Mouse (Mus musculus) midbrain, postnatal 0 days (tissue): ENCODE results near the gene Mep1a. TPM values are rescaled to one million over a fixed set of nuclear protein-coding genes. Genes with fewer than 3 reads are reported as not detected.
A peak's percentile ranks its signal among the peaks of the same experiment; 100 is the strongest.
"Not testable (repeated sequence)": the region's sequence is repeated elsewhere in the genome, so short reads cannot be mapped to it uniquely, and the experiment has no call there.

Experiments
- ATAC-seq: fragments of 200-750 bp; cut with Nextera tagmentation; 2 replicates; pipeline ENCODE4 v1.8.0; 2017; ENCODE audit warnings: moderate number of reproducible peaks, mild to moderate bottlenecking, moderate TSS enrichment, moderate library complexity; ENCODE audit not compliant: low FRiP score
- DNase-seq: peaks from one replicate; pipeline ENCODE4 v3.0.0-alpha.2; 2015; ENCODE audit warnings: low spot score
- H3K27ac ChIP-seq: fragments of 300-500 bp; sonication (generic); 2 replicates; pipeline ENCODE4 v1.5.1; 2014; ENCODE audit warnings: low read depth, mild to moderate bottlenecking, low read length, mixed read lengths
- H3K27me3 ChIP-seq: fragments of 300-500 bp; sonication (generic); 2 replicates; pipeline ENCODE4 v1.6.1; 2014; ENCODE audit warnings: low read length, control low read depth, mixed read lengths; ENCODE audit not compliant: insufficient read depth
- H3K36me3 ChIP-seq: fragments of 300-500 bp; sonication (generic); 2 replicates; pipeline ENCODE4 v1.6.1; 2014; ENCODE audit warnings: low read length, control low read depth, mixed read lengths; ENCODE audit not compliant: insufficient read depth
- H3K4me1 ChIP-seq: fragments of 300-500 bp; sonication (generic); 2 replicates; pipeline ENCODE4 v1.6.1; 2014; ENCODE audit warnings: mild to moderate bottlenecking, control low read depth, antibody characterized with exemption, low read length, mixed read lengths; ENCODE audit not compliant: insufficient read depth
- H3K4me2 ChIP-seq: fragments of 300-500 bp; sonication (generic); 2 replicates; pipeline ENCODE4 v1.6.1; 2014; ENCODE audit warnings: low read depth, mild to moderate bottlenecking, low read length, mixed read lengths; ENCODE audit not compliant: poor library complexity, severe bottlenecking
- H3K4me3 ChIP-seq: fragments of 300-500 bp; sonication (generic); 2 replicates; pipeline ENCODE4 v1.5.1; 2014; ENCODE audit warnings: low read depth, mild to moderate bottlenecking, low read length, moderate library complexity
- H3K9ac ChIP-seq: fragments of 300-500 bp; sonication (generic); replicated peaks from 2 replicates; pipeline ENCODE4 v1.6.1; 2014; ENCODE audit warnings: mild to moderate bottlenecking, low read length, moderate library complexity, mixed read lengths; ENCODE audit not compliant: poor library complexity, severe bottlenecking
- H3K9me3 ChIP-seq: fragments of 300-500 bp; sonication (generic); 2 replicates; pipeline ENCODE4 v1.6.1; 2016; ENCODE audit warnings: low read length, control low read depth
- CTCF ChIP-seq: IDR thresholded peaks from 2 replicates; pipeline ENCODE4 v1.5.1; 2016; ENCODE audit warnings: antibody characterized with exemption, mild to moderate bottlenecking
- WGBS: fragments of 180-500 bp; shearing (Covaris S2); extraction: QIAGEN DNeasy Blood & Tissue Kit; methylation state at CpG from one replicate; pipeline ENCODE4 v1.1.7; 2014; 5-methylcytosine and 5-hydroxymethylcytosine counted together
- polyA plus RNA-seq: library from polyadenylated mRNA; unstranded; fragments of >200 nt; fragmentation: Nextera tagmentation; extraction: Ambion mirVana; gene quantifications from 2 replicates; pipeline ENCODE4 v1.2.1, GENCODE M21; 2015
- total RNA-seq: library from RNA; depleted of rRNA; stranded (reverse); fragments of >200 nt; gene quantifications from 2 replicates; pipeline ENCODE4 v1.2.3, GENCODE M21; 2014; rRNA removed

Mep1a gene
- total RNA-seq (0.19 TPM in 1 of 2 replicates, not detected in the other), polyA plus RNA-seq (0.15 TPM in 1 of 2 replicates, not detected in the other)

DNA sequence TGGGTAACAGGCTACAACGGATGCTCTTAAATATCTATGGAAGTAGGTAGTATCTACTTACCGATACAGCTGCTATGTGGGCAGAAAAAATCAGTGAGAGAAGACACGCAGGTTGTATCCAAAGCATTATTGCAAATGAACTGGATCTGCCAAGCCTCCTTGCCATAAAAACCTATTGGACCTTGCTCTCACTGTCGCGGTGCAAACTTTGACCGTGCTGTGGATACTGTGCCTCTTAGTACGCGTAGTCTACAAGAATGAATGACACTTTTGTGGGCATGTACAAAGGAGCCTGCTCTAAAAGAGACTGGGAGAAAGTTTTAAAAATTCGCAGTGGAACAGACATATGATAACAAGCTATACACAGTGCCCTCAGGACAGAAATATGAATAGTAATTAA lies at the start of gene Mep1a:
Mep1a (minus strand) TSS at position 221 of the 400 bp plus-strand sequence.
- H3K27ac ChIP-seq = no peak within 1 kb of the TSS

GRCm38 (mm10) chr17:43551122-43551630 lies 48.6 kb upstream of the Mep1a start:
- no peak overlapping the region for H3K9ac ChIP-seq
- ATAC-seq = no peak
- DNase-seq = peak; percentile 8
- WGBS = 27% methylated on average over 3 of the region's 3 CpGs
- H3K9me3 ChIP-seq = no peaks in the 10 kb centered on the region
- TF ChIP-seq CTCF = no peak
- no peaks in the 10 kb centered on the region for H3K27me3 ChIP-seq
- no peak overlapping the region for H3K27ac ChIP-seq
- H3K4me3 ChIP-seq = no peak overlapping the region
- no peaks in the 10 kb centered on the region for H3K4me1 ChIP-seq
- H3K36me3 ChIP-seq = no peaks in the 10 kb centered on the region
- H3K4me2 ChIP-seq = no peak overlapping the region

More for the DNA sequence above, at the start of gene Mep1a:
- DNase-seq (no peak), ATAC-seq (no peak)
- Histone ChIP-seq H3K9ac (no peak within 1 kb of the TSS), H3K4me2 (no peak within 1 kb of the TSS), H3K9me3 (no peaks in the 10 kb centered on the region), H3K27me3 (no peaks in the 10 kb centered on the region), H3K4me3 (no peak within 1 kb of the TSS), H3K4me1 (no peaks in the 10 kb centered on the region), H3K36me3 (no peaks in the 10 kb centered on the region)
- 87% methylated on average over 9 of the region's 9 CpGs for WGBS
- TF ChIP-seq CTCF = no peak

- no peak for TF ChIP-seq CTCF
- Histone ChIP-seq H3K4me2 (no peak overlapping the region), H3K9ac (no peak overlapping the region), H3K4me3 (no peak overlapping the region), H3K4me1 (no peaks in the 10 kb centered on the region), H3K27ac (no peak overlapping the region), H3K27me3 (no peaks in the 10 kb centered on the region), H3K36me3 (no peaks in the 10 kb centered on the region), H3K9me3 (no peaks in the 10 kb centered on the region)
- 88% methylated on average over 4 of the region's 4 CpGs for WGBS
- DNase-seq (no peak), ATAC-seq (no peak)
Measured at GRCm38 (mm10) chr17:43544040-43544439, 41.4 kb upstream of the Mep1a start.

DNA sequence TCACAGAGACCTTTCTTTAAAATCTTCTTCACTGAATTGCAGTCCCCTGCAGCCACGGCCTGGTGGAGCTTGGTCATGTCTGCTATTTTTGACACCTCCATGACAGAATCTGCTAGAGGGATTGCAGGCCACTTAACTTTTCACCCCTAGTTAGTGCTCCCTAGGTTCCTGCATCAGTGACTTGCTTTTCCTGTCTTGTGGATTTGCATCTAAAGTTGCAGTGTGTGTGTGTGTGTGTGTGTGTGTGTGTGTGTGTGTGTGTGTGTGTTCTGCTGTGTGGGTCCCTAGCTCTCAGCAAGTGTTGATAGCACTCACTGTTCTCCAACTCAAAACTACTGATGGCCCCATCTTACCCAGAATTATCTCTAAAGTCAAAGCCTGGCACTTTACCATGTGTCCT lies 40.9 kb upstream of the Mep1a start, which contains the start of gene Ankrd66:
Ankrd66 (minus strand) TSS at position 101 of the 400 bp plus-strand sequence.
- no peak for ATAC-seq
- H3K9ac ChIP-seq = no peak within 1 kb of the TSS
- no peak within 1 kb of the TSS for H3K4me2 ChIP-seq
- H3K4me1 ChIP-seq = no peaks in the 10 kb centered on the region
- DNase-seq = no peak
- no peaks in the 10 kb centered on the region for H3K27me3 ChIP-seq
- no peak within 1 kb of the TSS for H3K27ac ChIP-seq
- TF ChIP-seq CTCF = no peak
- no peaks in the 10 kb centered on the region for H3K9me3 ChIP-seq
- WGBS = 92% methylated on average over 1 of the region's 1 CpGs
- H3K4me3 ChIP-seq = no peak within 1 kb of the TSS
- H3K36me3 ChIP-seq = no peaks in the 10 kb centered on the region

GRCm38 (mm10) chr17:43538767-43539166 lies 36.2 kb upstream of the Mep1a start:
- DNase-seq = no peak
- Histone ChIP-seq H3K9me3 (no peaks in the 10 kb centered on the region), H3K27me3 (no peaks in the 10 kb centered on the region), H3K27ac (no peak overlapping the region), H3K9ac (no peak overlapping the region), H3K4me3 (no peak overlapping the region), H3K4me1 (no peaks in the 10 kb centered on the region), H3K36me3 (no peaks in the 10 kb centered on the region), H3K4me2 (no peak overlapping the region)
- 85% methylated on average over 3 of the region's 3 CpGs for WGBS
- TF ChIP-seq CTCF = no peak
- ATAC-seq = no peak

GRCm38 (mm10) chr17:43536841-43537240 lies 34.2 kb upstream of the Mep1a start:
- not testable (repeated sequence) for H3K4me2 ChIP-seq, DNase-seq, H3K4me1 ChIP-seq, H3K27me3 ChIP-seq, H3K9me3 ChIP-seq, ATAC-seq, H3K36me3 ChIP-seq, H3K27ac ChIP-seq, H3K4me3 ChIP-seq, H3K9ac ChIP-seq
- 92% methylated on average over 6 of the region's 6 CpGs for whole genome bisulfite sequencing
